Mouse (Mus musculus): ENCODE results near the gene Sez6l2. TPM values are rescaled to one million over a fixed set of nuclear protein-coding genes. Genes with fewer than 3 reads are reported as not detected.
A peak's percentile ranks its signal among the peaks of the same experiment; 100 is the strongest.

Gene Sez6l2
- polyA plus RNA-seq, 1 experiment from 2014 or later, result 16.8 TPM

GRCm38 (mm10) chr7:126941171-126941570, 9.2 kb upstream of the Sez6l2 start:
- Histone ChIP-seq H3K9me3 (replicated peaks) (no peaks in the 10 kb centered on the region), H3K36me3 (ENCODE audit: poor library complexity, severe bottlenecking) (peaks cover 59% of the 10 kb centered on the region), H3K4me3 (no peak overlapping the region), H3K27me3 (no peaks in the 10 kb centered on the region), H3K4me2 (no peak overlapping the region), H3K27ac (no peak overlapping the region), H3K9ac (no peak overlapping the region), H3K4me1 (peaks cover 9% of the 10 kb centered on the region; the same call in 1 of the 2 replicates)
- ATAC-seq, result no peak
- WGBS, result 60% methylated on average over 6 of the region's 6 CpGs

GRCm38 (mm10) chr7:126941801-126942200, 8.6 kb upstream of the Sez6l2 start:
- Histone ChIP-seq H3K9ac (no peak overlapping the region), H3K4me2 (no peak overlapping the region), H3K27ac (no peak overlapping the region; the same call in 1 of the 2 replicates), H3K4me1 (peaks cover 9% of the 10 kb centered on the region; the same call in 1 of the 2 replicates), H3K36me3 (ENCODE audit: poor library complexity, severe bottlenecking) (peaks cover 58% of the 10 kb centered on the region), H3K4me3 (no peak overlapping the region), H3K27me3 (no peaks in the 10 kb centered on the region), H3K9me3 (replicated peaks) (no peaks in the 10 kb centered on the region)
- WGBS, result 70% methylated on average over 5 of the region's 5 CpGs
- 0 out of 2 replicates have a peak, but pooled peaks have one; percentile 41 for ATAC-seq

GRCm38 (mm10) chr7:126946530-126946929, 3.8 kb upstream of the Sez6l2 start:
- Histone ChIP-seq H3K4me1 (peaks cover 36% of the 10 kb centered on the region), H3K27me3 (peaks cover 18% of the 10 kb centered on the region), H3K36me3 (ENCODE audit: poor library complexity, severe bottlenecking) (peaks cover 46% of the 10 kb centered on the region), H3K9ac (no peak overlapping the region), H3K27ac (no peak overlapping the region), H3K9me3 (replicated peaks) (no peaks in the 10 kb centered on the region), H3K4me3 (no peak overlapping the region), H3K4me2 (no peak overlapping the region)
- no peak for ATAC-seq
- 29% methylated on average over 3 of the region's 3 CpGs for WGBS

GRCm38 (mm10) chr7:126948626-126949025, 1.7 kb upstream of the Sez6l2 start:
- Histone ChIP-seq H3K27me3 (peaks cover 35% of the 10 kb centered on the region), H3K4me2 (peak overlapping the region; percentile 98), H3K9ac (peak overlapping the region; percentile 77), H3K36me3 (ENCODE audit: poor library complexity, severe bottlenecking) (peaks cover 27% of the 10 kb centered on the region), H3K4me1 (peaks cover 47% of the 10 kb centered on the region), H3K27ac (peak overlapping the region; percentile 87; the same call in 1 of the 2 replicates), H3K4me3 (peak overlapping the region; percentile 60), H3K9me3 (replicated peaks) (no peaks in the 10 kb centered on the region)
- 81% methylated on average over 10 of the region's 10 CpGs for WGBS
- no peak for ATAC-seq

- Histone ChIP-seq H3K4me2 (peak within 1 kb of the TSS; percentile 98), H3K4me3 (peak within 1 kb of the TSS; percentile 60), H3K36me3 (ENCODE audit: poor library complexity, severe bottlenecking) (peaks cover 19% of the 10 kb centered on the region), H3K27me3 (peaks cover 35% of the 10 kb centered on the region), H3K9me3 (replicated peaks) (no peaks in the 10 kb centered on the region), H3K9ac (peak within 1 kb of the TSS; percentile 77), H3K27ac (peak within 1 kb of the TSS; percentile 87), H3K4me1 (peaks cover 47% of the 10 kb centered on the region)
- 2% methylated on average over 20 of the region's 21 CpGs for WGBS
- peak; percentile 70 for ATAC-seq
Observed at GRCm38 (mm10) chr7:126949403-126949792, 965 bp upstream of the Sez6l2 start, which contains the start of gene Asphd1. Gene Asphd1, minus strand, starts transcription at chr7:126949582.

GRCm38 (mm10) chr7:126950647-126951615, 568 bp downstream of the Sez6l2 start:
- no peaks in the 10 kb centered on the region for H3K9me3 ChIP-seq (replicated peaks)
- H3K27ac ChIP-seq, result peak overlapping the region; percentile 87; the same call in 1 of the 2 replicates
- H3K4me1 ChIP-seq, result peaks cover 47% of the 10 kb centered on the region
- peaks cover 7% of the 10 kb centered on the region; the same call in 1 of the 2 replicates for H3K36me3 ChIP-seq (ENCODE audit: poor library complexity, severe bottlenecking)
- H3K27me3 ChIP-seq, result peaks cover 35% of the 10 kb centered on the region
- no peak for ATAC-seq
- peak overlapping the region; percentile 98 for H3K4me2 ChIP-seq
- peak overlapping the region; percentile 77 for H3K9ac ChIP-seq
- 5% methylated on average over 26 of the region's 26 CpGs for WGBS
- H3K4me3 ChIP-seq, result peak overlapping the region; percentile 60

- H3K27ac ChIP-seq, result no peak overlapping the region
- H3K9me3 ChIP-seq (replicated peaks), result no peaks in the 10 kb centered on the region
- peak overlapping the region; percentile 77 for H3K9ac ChIP-seq
- 27% methylated on average over 4 of the region's 4 CpGs for WGBS
- peaks cover 7% of the 10 kb centered on the region for H3K36me3 ChIP-seq (ENCODE audit: poor library complexity, severe bottlenecking)
- no peak for ATAC-seq
- peak overlapping the region; percentile 60 for H3K4me3 ChIP-seq
- H3K4me1 ChIP-seq, result peaks cover 47% of the 10 kb centered on the region
- H3K27me3 ChIP-seq, result peaks cover 35% of the 10 kb centered on the region
- peak overlapping the region; percentile 98 for H3K4me2 ChIP-seq
Observed at GRCm38 (mm10) chr7:126951741-126952140, 1.4 kb downstream of the Sez6l2 start.

GRCm38 (mm10) chr7:126952646-126953045, 2.3 kb downstream of the Sez6l2 start:
- 0% methylated on average over 8 of the region's 8 CpGs for WGBS
- H3K27me3 ChIP-seq, result peaks cover 35% of the 10 kb centered on the region
- H3K9me3 ChIP-seq (replicated peaks), result no peaks in the 10 kb centered on the region
- peak overlapping the region; percentile 98 for H3K4me2 ChIP-seq
- H3K4me1 ChIP-seq, result peaks cover 47% of the 10 kb centered on the region
- H3K9ac ChIP-seq, result peak overlapping the region; percentile 37; the same call in 1 of the 2 replicates
- no peak overlapping the region for H3K27ac ChIP-seq
- peak overlapping the region; percentile 60 for H3K4me3 ChIP-seq
- H3K36me3 ChIP-seq (ENCODE audit: poor library complexity, severe bottlenecking), result peaks cover 5% of the 10 kb centered on the region; the same call in 1 of the 2 replicates
- no peak for ATAC-seq

- Histone ChIP-seq H3K4me2 (no peak overlapping the region), H3K27me3 (peaks cover 31% of the 10 kb centered on the region), H3K4me3 (no peak overlapping the region), H3K9me3 (replicated peaks) (no peaks in the 10 kb centered on the region), H3K4me1 (peaks cover 29% of the 10 kb centered on the region), H3K9ac (no peak overlapping the region), H3K36me3 (ENCODE audit: poor library complexity, severe bottlenecking) (peaks cover 20% of the 10 kb centered on the region), H3K27ac (no peak overlapping the region)
- 81% methylated on average over 3 of the region's 3 CpGs for WGBS
- no peak for ATAC-seq
Observed at GRCm38 (mm10) chr7:126955125-126955524, 4.8 kb downstream of the Sez6l2 start.

GRCm38 (mm10) chr7:126959780-126960179, 9.4 kb downstream of the Sez6l2 start:
- Histone ChIP-seq H3K4me3 (no peak overlapping the region), H3K36me3 (ENCODE audit: poor library complexity, severe bottlenecking) (peaks cover 53% of the 10 kb centered on the region), H3K9me3 (replicated peaks) (no peaks in the 10 kb centered on the region), H3K9ac (no peak overlapping the region), H3K4me2 (no peak overlapping the region), H3K27ac (no peak overlapping the region), H3K27me3 (peaks cover 25% of the 10 kb centered on the region), H3K4me1 (no peaks in the 10 kb centered on the region)
- WGBS, result 79% methylated on average over 9 of the region's 9 CpGs
- no peak for ATAC-seq

GRCm38 (mm10) chr7:126961095-126961494, 10.7 kb downstream of the Sez6l2 start:
- no peak overlapping the region for H3K4me3 ChIP-seq
- peaks cover 53% of the 10 kb centered on the region for H3K36me3 ChIP-seq (ENCODE audit: poor library complexity, severe bottlenecking)
- H3K27me3 ChIP-seq, result peaks cover 25% of the 10 kb centered on the region
- no peak overlapping the region for H3K9ac ChIP-seq
- no peak overlapping the region for H3K4me2 ChIP-seq
- no peaks in the 10 kb centered on the region for H3K4me1 ChIP-seq
- H3K9me3 ChIP-seq (replicated peaks), result no peaks in the 10 kb centered on the region
- no peak for ATAC-seq
- no peak overlapping the region for H3K27ac ChIP-seq
- WGBS, result 83% methylated on average over 5 of the region's 5 CpGs

GRCm38 (mm10) chr7:126961965-126962364, 11.6 kb downstream of the Sez6l2 start:
- H3K9ac ChIP-seq, result no peak overlapping the region
- no peak overlapping the region for H3K4me2 ChIP-seq
- no peak overlapping the region for H3K27ac ChIP-seq
- no peaks in the 10 kb centered on the region for H3K9me3 ChIP-seq (replicated peaks)
- no peaks in the 10 kb centered on the region for H3K4me1 ChIP-seq
- H3K36me3 ChIP-seq (ENCODE audit: poor library complexity, severe bottlenecking), result peaks cover 53% of the 10 kb centered on the region
- H3K27me3 ChIP-seq, result peaks cover 25% of the 10 kb centered on the region
- no peak overlapping the region for H3K4me3 ChIP-seq
- WGBS, result 91% methylated on average over 4 of the region's 4 CpGs
- ATAC-seq, result no peak
